Mouse (Mus musculus) intestine, embryonic 15.5 days (tissue): ENCODE measurements at regions not wholly inside any gene's neighbourhood (a gene's known extent, or its start where the extent isn't known, plus 50 kb on each side); places are given as distances from the start of the nearest gene placed in this dataset.

ENCODE experiments used
- ATAC-seq: fragments of 200-750 bp; cut with Nextera tagmentation; 2 replicates; pipeline ENCODE4 v1.8.0; 2017; ENCODE audit warnings: moderate TSS enrichment, moderate library complexity
- H3K27ac ChIP-seq: fragments of 300-500 bp; sonication (generic); 2 replicates; pipeline ENCODE4 v1.5.1; 2015; ENCODE audit warnings: mild to moderate bottlenecking, inconsistent platforms
- H3K27me3 ChIP-seq: fragments of 300-500 bp; sonication (generic); replicated peaks from 2 replicates; pipeline ENCODE4 v1.6.1; 2015; ENCODE audit warnings: inconsistent platforms
- H3K36me3 ChIP-seq: fragments of 300-500 bp; sonication (generic); 2 replicates; pipeline ENCODE4 v1.6.1; 2015; ENCODE audit warnings: inconsistent platforms
- H3K4me1 ChIP-seq: fragments of 300-500 bp; sonication (generic); replicated peaks from 2 replicates; pipeline ENCODE4 v1.6.1; 2015; ENCODE audit warnings: inconsistent platforms
- H3K4me2 ChIP-seq: fragments of 300-500 bp; sonication (generic); replicated peaks from 2 replicates; pipeline ENCODE4 v1.6.1; 2015; ENCODE audit warnings: mild to moderate bottlenecking, inconsistent platforms
- H3K4me3 ChIP-seq: fragments of 300-500 bp; sonication (generic); replicated peaks from 2 replicates; pipeline ENCODE4 v1.5.1; 2015; ENCODE audit warnings: inconsistent platforms
- H3K9ac ChIP-seq: fragments of 300-500 bp; sonication (generic); 2 replicates; pipeline ENCODE4 v1.6.1; 2015; ENCODE audit warnings: inconsistent platforms
- H3K9me3 ChIP-seq: fragments of 300-500 bp; sonication (generic); 2 replicates; pipeline ENCODE4 v1.6.1; 2016; ENCODE audit warnings: inconsistent platforms
- WGBS: fragments of 180-500 bp; shearing (Covaris S2); methylation state at CpG from one replicate; pipeline ENCODE4 v1.1.7; 2015; 5-methylcytosine and 5-hydroxymethylcytosine counted together

- Histone ChIP-seq H3K4me1 (no peaks in the 10 kb centered on the region), H3K4me3 (no peak overlapping the region), H3K9me3 (no peaks in the 10 kb centered on the region), H3K9ac (no peak overlapping the region), H3K27ac (no peak overlapping the region), H3K4me2 (no peak overlapping the region), H3K36me3 (no peaks in the 10 kb centered on the region), H3K27me3 (no peaks in the 10 kb centered on the region)
- 72% methylated on average over 5 of the region's 5 CpGs for WGBS
- ATAC-seq: no peak
Measured at GRCm38 (mm10) chr9:84828934-84829333, 483.6 kb upstream of the Gm11114 start.

GRCm38 (mm10) chr9:84830639-84831038 is 481.9 kb upstream of the Gm11114 start:
- no peak overlapping the region for H3K27ac ChIP-seq
- no peak overlapping the region for H3K9ac ChIP-seq
- no peak overlapping the region for H3K4me3 ChIP-seq
- H3K4me2 ChIP-seq: no peak overlapping the region
- H3K9me3 ChIP-seq: no peaks in the 10 kb centered on the region
- ATAC-seq: no peak
- no peaks in the 10 kb centered on the region for H3K36me3 ChIP-seq
- H3K4me1 ChIP-seq: no peaks in the 10 kb centered on the region
- WGBS: 59% methylated on average over 2 of the region's 2 CpGs
- no peaks in the 10 kb centered on the region for H3K27me3 ChIP-seq

GRCm38 (mm10) chr9:84837498-84837897 is 475.1 kb upstream of the Gm11114 start:
- H3K4me1 ChIP-seq: no peaks in the 10 kb centered on the region
- H3K27me3 ChIP-seq: no peaks in the 10 kb centered on the region
- no peaks in the 10 kb centered on the region for H3K9me3 ChIP-seq
- no peak overlapping the region for H3K4me2 ChIP-seq
- 92% methylated on average over 1 of the region's 1 CpGs for WGBS
- no peaks in the 10 kb centered on the region for H3K36me3 ChIP-seq
- no peak for ATAC-seq
- no peak overlapping the region for H3K4me3 ChIP-seq
- H3K27ac ChIP-seq: no peak overlapping the region
- no peak overlapping the region for H3K9ac ChIP-seq

DNA sequence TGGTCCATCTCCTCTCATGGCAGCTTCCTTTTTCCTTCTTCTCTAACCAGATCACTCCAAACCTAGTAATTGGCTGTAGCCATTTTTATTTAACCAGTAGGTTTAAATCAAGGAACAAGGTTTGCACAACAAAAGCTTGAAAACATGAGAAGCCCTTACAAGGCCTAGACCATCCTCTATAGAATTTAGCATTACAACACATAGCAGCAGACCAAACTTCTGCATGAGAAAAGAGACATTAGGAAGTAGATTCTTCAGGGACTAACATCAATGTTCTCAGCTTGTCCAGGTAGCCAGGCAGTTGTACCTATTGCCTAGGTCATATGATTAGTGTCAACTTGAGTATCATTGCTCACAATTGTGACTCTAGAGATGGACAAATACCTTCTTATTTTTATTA is 468.6 kb upstream of the Gm11114 start:
- H3K4me2 ChIP-seq: no peak overlapping the region
- H3K36me3 ChIP-seq: no peaks in the 10 kb centered on the region
- no peaks in the 10 kb centered on the region for H3K27me3 ChIP-seq
- no peak for ATAC-seq
- no peaks in the 10 kb centered on the region for H3K4me1 ChIP-seq
- no peaks in the 10 kb centered on the region for H3K9me3 ChIP-seq
- H3K9ac ChIP-seq: no peak overlapping the region
- no peak overlapping the region for H3K27ac ChIP-seq
- no peak overlapping the region for H3K4me3 ChIP-seq

DNA sequence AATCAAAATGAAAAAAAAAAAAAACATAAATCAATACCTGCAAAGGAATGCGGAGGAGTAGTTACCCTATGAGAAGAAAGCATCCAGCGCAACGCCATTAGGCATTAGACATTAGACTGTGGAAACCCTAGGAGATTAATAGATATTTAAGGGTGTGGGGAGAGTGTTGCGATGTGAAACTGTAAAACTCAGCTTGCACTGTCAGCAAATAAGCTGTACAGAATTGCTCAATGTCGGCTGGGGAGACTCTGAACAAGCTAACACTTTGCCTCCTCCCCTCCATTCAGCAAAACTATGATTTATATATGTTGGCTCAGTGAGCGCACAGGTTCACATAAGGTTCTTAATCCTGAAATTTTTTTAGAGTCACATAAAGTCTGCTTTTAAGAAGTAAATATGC is 451.0 kb upstream of the Gm11114 start:
- H3K9me3 ChIP-seq: no peaks in the 10 kb centered on the region
- no peaks in the 10 kb centered on the region for H3K27me3 ChIP-seq
- ATAC-seq: no peak
- H3K4me2 ChIP-seq: no peak overlapping the region
- H3K27ac ChIP-seq: no peak overlapping the region
- H3K9ac ChIP-seq: no peak overlapping the region
- WGBS: 56% methylated on average over 6 of the region's 6 CpGs
- no peak overlapping the region for H3K4me3 ChIP-seq
- H3K4me1 ChIP-seq: no peaks in the 10 kb centered on the region
- H3K36me3 ChIP-seq: no peaks in the 10 kb centered on the region

DNA sequence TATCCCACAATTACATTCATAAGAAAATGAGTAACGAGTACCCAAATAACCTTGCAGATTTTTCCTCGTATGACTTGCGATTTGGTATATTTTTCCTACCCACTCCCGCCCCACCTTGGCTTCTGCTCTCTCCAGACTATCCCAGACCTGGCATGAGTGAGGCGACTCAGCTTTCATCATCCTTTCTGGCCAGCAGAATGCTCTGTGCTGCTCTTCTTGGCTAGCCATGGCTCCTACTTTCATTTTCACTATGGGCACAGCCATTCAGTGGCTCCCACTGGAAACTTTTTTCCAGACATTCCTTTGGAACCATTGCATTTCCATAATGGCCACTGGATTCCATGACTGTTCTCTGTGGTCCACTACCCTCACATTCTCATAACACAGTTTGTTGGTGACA is 449.1 kb upstream of the Gm11114 start:
- H3K9me3 ChIP-seq: no peaks in the 10 kb centered on the region
- H3K9ac ChIP-seq: no peak overlapping the region
- no peak overlapping the region for H3K4me3 ChIP-seq
- H3K4me2 ChIP-seq: no peak overlapping the region
- ATAC-seq: no peak
- WGBS: 89% methylated on average over 5 of the region's 5 CpGs
- H3K4me1 ChIP-seq: no peaks in the 10 kb centered on the region
- no peaks in the 10 kb centered on the region for H3K36me3 ChIP-seq
- H3K27ac ChIP-seq: no peak overlapping the region
- no peaks in the 10 kb centered on the region for H3K27me3 ChIP-seq

DNA sequence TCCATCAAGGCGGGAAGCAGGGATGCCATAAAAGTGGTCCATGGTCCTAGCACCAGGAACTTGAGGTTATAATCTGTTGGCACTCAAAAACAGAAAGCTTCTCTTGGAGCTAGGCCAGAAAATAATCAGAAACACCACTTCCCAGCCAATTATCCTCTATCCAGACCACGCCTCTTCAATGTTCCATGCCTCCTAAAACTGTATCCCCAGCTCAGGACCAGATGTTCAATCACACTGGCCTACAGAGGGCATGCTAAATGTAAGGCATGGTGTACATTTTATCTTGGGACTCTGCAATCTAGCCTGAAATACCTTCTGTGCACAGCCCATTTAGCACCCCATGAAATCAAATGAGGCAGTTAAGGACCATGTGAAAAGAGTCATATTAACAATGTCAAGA is 418.4 kb upstream of the Gm11114 start:
- Histone ChIP-seq H3K4me1 (no peaks in the 10 kb centered on the region), H3K4me2 (no peak overlapping the region), H3K27me3 (no peaks in the 10 kb centered on the region), H3K27ac (no peak overlapping the region), H3K9me3 (no peaks in the 10 kb centered on the region), H3K4me3 (no peak overlapping the region), H3K36me3 (no peaks in the 10 kb centered on the region), H3K9ac (no peak overlapping the region)
- WGBS: 66% methylated on average over 2 of the region's 2 CpGs
- ATAC-seq: no peak

GRCm38 (mm10) chr9:84896073-84896472 is 416.5 kb upstream of the Gm11114 start:
- ATAC-seq: no peak
- WGBS: 81% methylated on average over 2 of the region's 2 CpGs
- Histone ChIP-seq H3K9ac (no peak overlapping the region), H3K4me1 (no peaks in the 10 kb centered on the region), H3K27ac (no peak overlapping the region), H3K36me3 (no peaks in the 10 kb centered on the region), H3K4me3 (no peak overlapping the region), H3K4me2 (no peak overlapping the region), H3K27me3 (no peaks in the 10 kb centered on the region), H3K9me3 (no peaks in the 10 kb centered on the region)

- H3K9me3 ChIP-seq: no peaks in the 10 kb centered on the region
- H3K27me3 ChIP-seq: no peaks in the 10 kb centered on the region
- 12% methylated on average over 2 of the region's 2 CpGs for WGBS
- no peak overlapping the region for H3K27ac ChIP-seq
- H3K4me1 ChIP-seq: no peaks in the 10 kb centered on the region
- H3K36me3 ChIP-seq: no peaks in the 10 kb centered on the region
- H3K4me2 ChIP-seq: no peak overlapping the region
- H3K4me3 ChIP-seq: no peak overlapping the region
- ATAC-seq: no peak; the same call in 1 of the 2 replicates
- no peak overlapping the region for H3K9ac ChIP-seq
Measured at GRCm38 (mm10) chr9:84900643-84901042, 411.9 kb upstream of the Gm11114 start.

DNA sequence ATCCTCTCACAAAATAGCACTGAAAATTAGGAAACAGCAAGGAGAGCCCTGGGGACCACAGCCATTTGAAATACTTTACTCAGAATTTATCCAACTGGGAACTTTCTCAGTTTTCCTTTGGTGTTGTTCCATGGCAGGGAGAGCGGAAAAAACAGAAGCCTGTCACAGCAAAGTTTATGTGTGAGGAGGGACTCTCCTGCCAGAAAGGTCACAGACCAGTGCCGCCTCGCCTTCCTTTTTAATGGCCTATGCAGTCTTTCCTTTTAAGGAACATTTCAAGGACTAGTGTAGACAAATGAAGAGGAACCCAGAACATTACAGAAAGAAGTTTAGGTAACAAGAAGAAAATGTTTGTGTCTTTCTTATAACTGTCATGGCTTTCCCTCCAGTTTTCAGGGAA is 406.3 kb upstream of the Gm11114 start:
- Histone ChIP-seq H3K4me2 (no peak overlapping the region), H3K4me1 (no peaks in the 10 kb centered on the region), H3K4me3 (no peak overlapping the region), H3K9ac (no peak overlapping the region), H3K27me3 (no peaks in the 10 kb centered on the region), H3K27ac (no peak overlapping the region), H3K36me3 (no peaks in the 10 kb centered on the region), H3K9me3 (no peaks in the 10 kb centered on the region)
- WGBS: 62% methylated on average over 3 of the region's 3 CpGs
- no peak for ATAC-seq

- 73% methylated on average over 1 of the region's 1 CpGs for WGBS
Measured at GRCm38 (mm10) chr9:84913321-84913720, 399.3 kb upstream of the Gm11114 start.

GRCm38 (mm10) chr9:84922306-84922705 is 390.3 kb upstream of the Gm11114 start:
- Histone ChIP-seq H3K9me3 (no peaks in the 10 kb centered on the region), H3K4me2 (no peak overlapping the region), H3K9ac (no peak overlapping the region), H3K27ac (no peak overlapping the region), H3K36me3 (no peaks in the 10 kb centered on the region), H3K4me1 (no peaks in the 10 kb centered on the region), H3K4me3 (no peak overlapping the region), H3K27me3 (no peaks in the 10 kb centered on the region)
- ATAC-seq: peak; percentile 92
- WGBS: 63% methylated on average over 4 of the region's 4 CpGs

More at GRCm38 (mm10) chr9:84913321-84913720, 399.3 kb upstream of the Gm11114 start:
- Histone ChIP-seq H3K9ac (no peak overlapping the region), H3K36me3 (no peaks in the 10 kb centered on the region), H3K4me2 (no peak overlapping the region), H3K4me1 (0 out of 2 replicates have a peak, but pooled peaks cover 2% of the 10 kb centered on the region), H3K27me3 (no peaks in the 10 kb centered on the region), H3K27ac (no peak overlapping the region), H3K9me3 (no peaks in the 10 kb centered on the region), H3K4me3 (no peak overlapping the region)
- ATAC-seq: no peak

- 79% methylated on average over 8 of the region's 8 CpGs for WGBS
- Histone ChIP-seq H3K9me3 (no peaks in the 10 kb centered on the region), H3K4me3 (no peak overlapping the region)
Measured at GRCm38 (mm10) chr9:84923966-84924365, 388.6 kb upstream of the Gm11114 start.

More at GRCm38 (mm10) chr9:84923966-84924365, 388.6 kb upstream of the Gm11114 start:
- H3K4me1 ChIP-seq: no peaks in the 10 kb centered on the region
- H3K9ac ChIP-seq: no peak overlapping the region
- no peak for ATAC-seq
- H3K36me3 ChIP-seq: no peaks in the 10 kb centered on the region
- H3K27me3 ChIP-seq: no peaks in the 10 kb centered on the region
- H3K4me2 ChIP-seq: no peak overlapping the region
- H3K27ac ChIP-seq: no peak overlapping the region
